Mouse (Mus musculus) testis, adult 2 months (tissue): Measurements from ENCODE around the gene Luzp1.

Experiments
- CTCF ChIP-seq: fragments of 200-500 bp; IDR thresholded peaks from 2 replicates; pipeline ENCODE4 v1.5.1; 2012; ENCODE audit warnings: low read depth, mild to moderate bottlenecking, inconsistent platforms, low read length, moderate library complexity; ENCODE audit not compliant: control insufficient read depth, insufficient read depth, insufficient replicate concordance
- POLR2A ChIP-seq: fragments of 200-500 bp; IDR thresholded peaks from 2 replicates; pipeline ENCODE4 v1.6.1; 2012; ENCODE audit warnings: low read depth, mild to moderate bottlenecking, inconsistent platforms, low read length, moderate library complexity; ENCODE audit not compliant: control insufficient read depth

GRCm38 (mm10) chr4:136526412-136526811 lies 56.9 kb downstream of the Luzp1 start:
- TF ChIP-seq POLR2A (no peak), CTCF (no peak)
